Mouse (Mus musculus) hindbrain, embryonic 12.5 days (tissue): ENCODE measurements around the gene Ccdc57. TPM values are rescaled to one million over a fixed set of nuclear protein-coding genes. Genes with fewer than 3 reads are reported as not detected.
"Not testable (repeated sequence)": the region's sequence is repeated elsewhere in the genome, so short reads cannot be mapped to it uniquely, and the experiment has no call there.

ENCODE experiments used
- ATAC-seq: fragments of 200-750 bp; cut with Nextera tagmentation; 2 replicates; pipeline ENCODE4 v1.8.0; 2017; ENCODE audit warnings: moderate TSS enrichment; ENCODE audit not compliant: low FRiP score
- H3K27ac ChIP-seq: fragments of 300-500 bp; sonication (generic); 2 replicates; pipeline ENCODE4 v1.5.1; 2016; ENCODE audit warnings: mild to moderate bottlenecking
- H3K27me3 ChIP-seq: fragments of 300-500 bp; sonication (generic); 2 replicates; pipeline ENCODE4 v1.6.1; 2016; ENCODE audit warnings: mild to moderate bottlenecking
- H3K36me3 ChIP-seq: fragments of 300-500 bp; sonication (generic); 2 replicates; pipeline ENCODE4 v1.6.1; 2016; ENCODE audit warnings: mild to moderate bottlenecking
- H3K4me1 ChIP-seq: fragments of 300-500 bp; sonication (generic); 2 replicates; pipeline ENCODE4 v1.6.1; 2016
- H3K4me2 ChIP-seq: fragments of 300-500 bp; sonication (generic); replicated peaks from 2 replicates; pipeline ENCODE4 v1.6.1; 2016; ENCODE audit warnings: mild to moderate bottlenecking
- H3K4me3 ChIP-seq: fragments of 300-500 bp; sonication (generic); 2 replicates; pipeline ENCODE4 v1.5.1; 2016; ENCODE audit warnings: mild to moderate bottlenecking
- H3K9ac ChIP-seq: fragments of 300-500 bp; sonication (generic); 2 replicates; pipeline ENCODE4 v1.6.1; 2016; ENCODE audit warnings: mild to moderate bottlenecking, moderate library complexity
- H3K9me3 ChIP-seq: fragments of 300-500 bp; sonication (generic); replicated peaks from 2 replicates; pipeline ENCODE4 v1.6.1; 2016; ENCODE audit warnings: mild to moderate bottlenecking
- WGBS: fragments of 180-500 bp; shearing (Covaris S2); methylation state at CpG from one replicate; pipeline ENCODE4 v1.1.7; 2016; 5-methylcytosine and 5-hydroxymethylcytosine counted together
- polyA plus RNA-seq: library from polyadenylated mRNA; unstranded; fragments of >200 nt; fragmentation: Nextera tagmentation; extraction: Ambion mirVana; gene quantifications from 2 replicates; pipeline ENCODE4 v1.2.1, GENCODE M21; 2016

Gene Ccdc57
- polyA plus RNA-seq, 1 experiment from 2014 or later: 6.0 TPM

GRCm38 (mm10) chr11:120783426-120784063 lies 149.1 kb downstream of the Ccdc57 start:
- Histone ChIP-seq H3K4me3 (peak overlapping the region; percentile 100), H3K9ac (peak overlapping the region; percentile 96), H3K4me1 (peaks cover 19% of the 10 kb centered on the region), H3K27me3 (no peaks in the 10 kb centered on the region; the same call in 1 of the 2 replicates), H3K4me2 (peak overlapping the region; percentile 97), H3K27ac (peak overlapping the region; percentile 81), H3K36me3 (peaks cover 49% of the 10 kb centered on the region), H3K9me3 (no peaks in the 10 kb centered on the region)
- 1% methylated on average over 41 of the region's 42 CpGs for WGBS
- peak; percentile 27; the same call in 1 of the 2 replicates for ATAC-seq

GRCm38 (mm10) chr11:120781361-120781760 lies 151.3 kb downstream of the Ccdc57 start:
- peaks cover 28% of the 10 kb centered on the region for H3K36me3 ChIP-seq
- WGBS: 100% methylated on average over 6 of the region's 6 CpGs
- H3K4me1 ChIP-seq: peaks cover 25% of the 10 kb centered on the region
- H3K27ac ChIP-seq, H3K4me2 ChIP-seq, H3K4me3 ChIP-seq, ATAC-seq, H3K27me3 ChIP-seq, H3K9ac ChIP-seq, H3K9me3 ChIP-seq: not testable (repeated sequence)

- Histone ChIP-seq H3K4me2 (no peak overlapping the region), H3K27me3 (no peaks in the 10 kb centered on the region; the same call in 1 of the 2 replicates), H3K36me3 (peaks cover 21% of the 10 kb centered on the region; the same call in 1 of the 2 replicates), H3K27ac (no peak overlapping the region), H3K4me1 (peaks cover 22% of the 10 kb centered on the region), H3K4me3 (no peak overlapping the region), H3K9me3 (no peaks in the 10 kb centered on the region), H3K9ac (no peak overlapping the region)
- ATAC-seq: no peak
- WGBS: 83% methylated on average over 1 of the region's 1 CpGs
Measured at GRCm38 (mm10) chr11:120779876-120780275, 152.8 kb downstream of the Ccdc57 start.

GRCm38 (mm10) chr11:120777123-120777522 lies 155.5 kb downstream of the Ccdc57 start:
- no peak overlapping the region for H3K27ac ChIP-seq
- peaks cover 10% of the 10 kb centered on the region for H3K4me1 ChIP-seq
- H3K27me3 ChIP-seq: no peaks in the 10 kb centered on the region
- no peak overlapping the region for H3K4me2 ChIP-seq
- WGBS: 30% methylated on average over 6 of the region's 6 CpGs
- no peak overlapping the region for H3K4me3 ChIP-seq
- no peak overlapping the region for H3K9ac ChIP-seq
- H3K9me3 ChIP-seq: no peaks in the 10 kb centered on the region
- peaks cover 21% of the 10 kb centered on the region; the same call in 1 of the 2 replicates for H3K36me3 ChIP-seq
- ATAC-seq: no peak

Other genes with a start within 250 kb of the Ccdc57 start
- 106 and 113 TPM in 2 replicates for gene Cenpx, start 219.1 kb downstream of the Ccdc57 start, polyA plus RNA-seq
- 75.3 and 78.8 TPM in 2 replicates for gene Lrrc45, start 218.9 kb downstream of the Ccdc57 start, polyA plus RNA-seq
- 98.4 and 99.9 TPM in 2 replicates for gene Rac3, start 211.4 kb downstream of the Ccdc57 start, polyA plus RNA-seq
- 11.6 and 12.2 TPM in 2 replicates for gene Dcxr, start 205.6 kb downstream of the Ccdc57 start, polyA plus RNA-seq
- gene Cbr2, start 200.8 kb downstream of the Ccdc57 start, polyA plus RNA-seq: 1.6 and 2.6 TPM in 2 replicates
- gene Hmga1b, start 170.1 kb downstream of the Ccdc57 start, polyA plus RNA-seq: 3.0 and 4.0 TPM in 2 replicates
- 68.5 and 70.1 TPM in 2 replicates for gene Rfng, start 148.7 kb downstream of the Ccdc57 start, polyA plus RNA-seq
- 223 and 232 TPM in 2 replicates for gene Gps1, start 148.6 kb downstream of the Ccdc57 start, polyA plus RNA-seq
- 54.5 and 60.0 TPM in 2 replicates for gene Dus1l, start 136.5 kb downstream of the Ccdc57 start, polyA plus RNA-seq
- gene Fasn, start 108.3 kb downstream of the Ccdc57 start, polyA plus RNA-seq: 115 and 120 TPM in 2 replicates
- 43.9 and 45.9 TPM in 2 replicates for gene Slc16a3, start 15.6 kb upstream of the Ccdc57 start, polyA plus RNA-seq
- 171 TPM in 2 replicates for gene Csnk1d, start 58.5 kb upstream of the Ccdc57 start, polyA plus RNA-seq
- gene Cd7, start 106.5 kb upstream of the Ccdc57 start, polyA plus RNA-seq: not detected in 2 replicates
- not detected in 2 replicates for gene Sectm1b, start 130.7 kb upstream of the Ccdc57 start, polyA plus RNA-seq
- gene Sectm1a, start 148.3 kb upstream of the Ccdc57 start, polyA plus RNA-seq: not detected in 2 replicates
- not detected in 2 replicates for gene Tex19.2, start 185.8 kb upstream of the Ccdc57 start, polyA plus RNA-seq
- gene Tex19.1, start 213.3 kb upstream of the Ccdc57 start, polyA plus RNA-seq: not detected in 2 replicates
- gene Uts2r, start 227.4 kb upstream of the Ccdc57 start, polyA plus RNA-seq: 0.32 and 0.35 TPM in 2 replicates